Mouse (Mus musculus) left cerebral cortex, adult 8-10 months (tissue): ENCODE results near the gene Timmdc1. TPM values are rescaled to one million over a fixed set of nuclear protein-coding genes. Genes with fewer than 3 reads are reported as not detected.
"Not testable (repeated sequence)": the region's sequence is repeated elsewhere in the genome, so short reads cannot be mapped to it uniquely, and the experiment has no call there.

Experiments
- DNase-seq, 2 experiments: peaks; one replicate each; pipeline ENCODE4 v3.0.0; 2022; ENCODE audit warnings: low spot score in 2 of 2
- total RNA-seq, 4 experiments: library from RNA; stranded (reverse); gene quantifications; 2 replicates each; pipeline ENCODE4 v1.2.4; 2022

Gene Timmdc1
- total RNA-seq, 4 experiments from 2014 or later, result 24.6 to 32.1 (median 28.9) TPM

DNA sequence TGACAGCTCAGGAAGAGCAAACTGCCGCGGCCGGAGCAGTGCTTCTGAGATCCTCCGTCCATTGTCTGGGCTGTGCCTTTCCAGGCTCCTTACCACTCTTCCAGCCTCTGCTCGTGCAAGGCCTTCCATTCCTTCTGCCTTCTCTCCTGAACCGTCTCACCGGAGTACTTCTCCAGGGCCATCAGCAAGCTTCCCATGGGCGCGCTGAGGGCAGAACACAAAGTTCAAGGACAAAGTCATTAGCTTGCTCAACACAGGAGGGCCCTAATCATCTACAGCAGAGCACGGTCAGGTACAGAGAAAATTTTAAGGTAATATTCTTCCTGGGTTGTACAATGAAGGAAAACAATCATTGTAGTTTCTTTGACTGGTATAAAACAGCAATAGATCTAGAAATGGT, 20.0 kb downstream of the Timmdc1 start:
- DNase-seq, result no peak

DNA sequence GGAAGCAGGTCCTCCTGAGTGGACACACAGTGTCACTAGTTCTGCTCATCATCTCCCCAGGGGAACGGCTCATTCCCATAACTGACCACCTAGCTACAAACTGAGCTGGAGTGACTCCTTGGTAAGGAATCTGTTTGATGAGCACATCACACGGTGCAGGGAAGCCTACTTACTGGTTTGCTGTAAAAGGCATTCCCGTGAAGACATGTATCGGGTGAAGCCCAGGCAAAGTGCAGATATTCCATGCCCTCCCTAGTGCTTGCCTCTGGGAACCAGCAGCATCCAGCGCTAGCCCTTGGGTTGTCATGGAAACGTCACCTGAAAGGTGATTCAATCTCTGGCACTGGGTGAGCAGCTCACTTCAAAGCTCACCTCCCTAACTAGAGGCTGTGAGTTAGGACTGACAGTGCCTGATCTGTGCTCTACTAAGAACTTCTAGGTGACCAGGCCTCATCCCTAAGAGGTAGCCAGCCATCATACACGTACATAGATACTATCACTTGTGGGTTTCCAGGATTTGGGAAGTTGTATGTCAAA, 25.8 kb downstream of the Timmdc1 start:
- DNase-seq, result no peak

DNA sequence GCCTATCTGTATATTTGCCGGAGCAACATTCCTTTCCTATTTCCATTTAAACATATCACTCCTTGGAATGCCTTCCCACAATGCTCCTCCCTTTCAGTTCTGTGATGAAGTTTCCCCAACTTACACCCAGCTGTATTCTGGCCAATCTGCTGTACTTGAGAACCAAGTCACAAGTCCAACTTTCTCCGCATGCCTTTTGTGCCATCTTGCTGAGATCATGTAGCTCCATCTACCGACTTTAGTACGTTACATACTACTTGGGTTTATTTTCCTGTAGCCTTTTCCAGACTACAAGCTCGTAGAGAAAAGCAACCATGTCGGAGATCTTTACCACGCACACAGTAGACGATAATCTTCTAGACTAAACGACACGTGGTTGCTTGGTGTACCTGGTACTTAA, 28.6 kb downstream of the Timmdc1 start:
- no peak for DNase-seq

DNA sequence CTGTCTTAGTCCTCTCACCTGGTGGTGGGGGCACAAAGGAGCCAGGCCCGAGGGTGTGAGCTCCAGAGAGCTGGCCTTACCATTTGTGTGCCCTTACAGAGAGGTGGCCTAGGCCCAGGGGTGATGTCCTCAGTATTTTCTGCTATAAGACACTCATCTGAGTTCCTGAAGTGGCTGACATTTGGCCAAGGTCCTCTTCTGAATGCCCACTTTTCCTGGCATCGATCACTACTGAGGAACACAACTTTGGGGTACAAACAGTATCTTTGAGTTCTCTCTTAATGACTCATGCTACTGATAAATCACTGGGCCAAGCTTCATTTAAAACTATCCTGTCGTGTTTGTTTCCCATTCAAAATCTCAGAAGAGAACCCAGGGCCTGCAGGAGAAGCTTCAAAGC, 29.9 kb downstream of the Timmdc1 start:
- no peak for DNase-seq

DNA sequence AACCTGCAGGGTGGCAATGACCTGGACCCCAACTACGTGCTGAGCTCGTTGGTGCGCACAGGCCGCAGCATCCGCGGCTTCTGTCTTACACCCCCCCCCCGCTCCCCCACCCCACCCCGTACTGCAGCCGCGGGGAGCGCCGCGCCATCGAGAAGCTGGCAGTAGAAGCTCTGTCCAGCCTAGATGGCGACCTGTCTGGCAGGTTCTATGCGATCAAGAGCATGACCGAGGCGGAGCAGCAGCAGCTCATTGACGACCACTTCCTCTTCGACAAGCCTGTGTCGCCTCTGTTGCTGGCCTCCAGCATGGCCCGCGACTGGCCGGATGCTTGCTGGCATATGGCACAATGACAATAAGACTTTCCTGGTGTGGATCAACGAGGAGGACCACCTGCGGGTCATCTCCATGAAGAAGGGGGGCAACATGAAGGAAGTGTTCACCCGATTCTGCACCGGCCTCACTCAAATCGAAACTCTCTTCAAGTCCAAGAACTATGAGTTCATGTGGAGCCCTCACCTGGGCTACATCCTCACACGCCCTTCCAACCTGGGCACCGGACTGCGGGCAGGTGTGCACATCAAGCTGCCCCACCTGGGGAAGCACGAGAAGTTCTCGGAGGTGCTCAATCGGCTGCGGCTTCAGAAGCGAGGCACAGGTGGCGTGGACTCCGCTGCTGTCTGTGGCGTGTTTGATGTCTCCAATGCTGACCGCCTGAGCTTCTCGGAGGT, 38.7 kb downstream of the Timmdc1 start:
- no peak for DNase-seq

DNA sequence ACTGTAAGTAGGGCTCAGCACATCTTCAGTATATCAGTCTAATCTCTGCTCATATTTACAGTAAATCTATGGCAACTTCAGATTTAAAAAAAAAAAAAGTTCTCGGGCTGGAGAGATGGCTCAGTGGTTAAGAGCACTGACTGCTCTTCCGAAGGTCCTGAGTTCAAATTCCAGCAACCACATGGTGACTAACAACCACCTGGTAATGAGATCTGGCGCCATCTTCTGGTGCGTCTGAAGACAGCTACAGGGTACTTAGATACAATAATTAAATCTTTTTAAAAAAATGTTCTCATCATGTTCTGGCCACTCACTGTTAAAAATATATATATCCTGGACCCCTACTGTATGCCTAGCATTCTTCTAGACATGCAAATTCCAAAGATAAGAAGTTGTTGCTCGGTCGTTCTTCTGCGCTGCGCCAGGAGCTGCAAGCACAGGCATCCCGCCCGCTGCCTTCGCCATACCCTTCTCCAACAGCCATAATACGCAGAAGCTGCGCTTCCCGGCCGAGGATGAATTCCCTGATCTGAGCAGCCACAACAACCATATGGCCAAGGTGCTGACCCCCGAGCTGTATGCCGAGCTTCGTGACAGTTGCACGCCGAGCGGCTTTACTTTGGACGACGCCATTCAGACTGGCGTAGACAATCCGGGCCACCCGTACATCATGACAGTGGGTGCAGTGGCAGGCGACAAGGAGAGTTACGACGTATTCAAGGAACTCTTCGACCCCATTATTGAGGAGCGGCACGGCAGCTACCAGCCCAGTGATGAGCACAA, 39.5 kb downstream of the Timmdc1 start:
- DNase-seq, result no peak

DNA sequence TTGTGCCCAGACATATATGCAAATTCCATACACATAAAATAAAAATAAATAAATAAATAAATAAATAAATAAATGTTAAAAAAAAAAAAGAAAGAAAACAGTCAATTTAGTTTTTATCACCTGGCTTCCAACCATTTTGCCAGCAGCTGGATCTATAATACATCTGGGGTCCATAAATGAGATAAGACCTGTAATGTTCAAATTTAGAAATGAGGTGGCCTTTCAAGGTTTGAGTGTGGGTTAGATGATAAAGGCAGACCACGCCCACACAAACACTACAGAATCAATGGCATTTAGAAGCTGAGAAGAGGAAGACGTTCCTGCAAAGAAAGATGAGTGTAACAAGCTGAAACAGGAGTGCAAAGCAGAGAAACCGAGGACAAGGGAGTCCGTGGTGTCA, 41.1 kb downstream of the Timmdc1 start:
- no peak for DNase-seq

DNA sequence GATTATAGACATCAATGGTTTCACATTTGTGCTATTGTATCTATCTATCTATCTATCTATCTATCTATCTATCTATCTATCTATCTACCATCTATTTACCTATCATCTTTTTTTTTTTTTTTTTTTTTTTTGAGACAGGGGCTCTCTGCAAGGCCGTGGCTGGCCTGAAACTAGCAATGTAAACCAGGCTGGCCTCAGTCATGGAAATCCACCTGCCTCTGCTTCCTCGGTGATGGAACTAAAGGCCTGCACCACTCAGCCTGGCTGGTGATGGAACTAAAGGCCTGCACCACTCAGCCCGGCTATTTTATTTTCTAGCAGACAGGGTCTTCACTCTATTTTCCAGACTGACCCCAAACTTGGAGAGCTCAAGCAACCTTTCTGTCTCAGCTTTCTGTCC, 44.2 kb downstream of the Timmdc1 start:
- no peak for DNase-seq

DNA sequence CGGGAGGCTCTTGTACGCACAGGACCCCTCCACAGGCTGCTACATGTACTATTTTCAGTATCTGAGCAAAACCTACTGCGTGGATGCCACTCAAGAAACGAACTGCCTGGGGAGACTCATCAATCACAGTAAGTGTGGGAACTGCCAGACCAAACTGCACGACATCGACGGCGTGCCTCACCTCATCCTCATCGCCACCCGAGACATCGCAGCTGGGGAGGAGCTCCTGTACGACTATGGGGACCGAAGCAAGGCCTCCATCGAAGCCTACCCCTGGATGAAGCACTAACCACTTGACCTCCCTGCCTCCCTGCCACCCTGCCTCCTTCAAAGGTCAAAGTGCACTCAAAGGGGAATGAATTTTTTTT, 45.2 kb downstream of the Timmdc1 start:
- DNase-seq, result not testable (repeated sequence)

DNA sequence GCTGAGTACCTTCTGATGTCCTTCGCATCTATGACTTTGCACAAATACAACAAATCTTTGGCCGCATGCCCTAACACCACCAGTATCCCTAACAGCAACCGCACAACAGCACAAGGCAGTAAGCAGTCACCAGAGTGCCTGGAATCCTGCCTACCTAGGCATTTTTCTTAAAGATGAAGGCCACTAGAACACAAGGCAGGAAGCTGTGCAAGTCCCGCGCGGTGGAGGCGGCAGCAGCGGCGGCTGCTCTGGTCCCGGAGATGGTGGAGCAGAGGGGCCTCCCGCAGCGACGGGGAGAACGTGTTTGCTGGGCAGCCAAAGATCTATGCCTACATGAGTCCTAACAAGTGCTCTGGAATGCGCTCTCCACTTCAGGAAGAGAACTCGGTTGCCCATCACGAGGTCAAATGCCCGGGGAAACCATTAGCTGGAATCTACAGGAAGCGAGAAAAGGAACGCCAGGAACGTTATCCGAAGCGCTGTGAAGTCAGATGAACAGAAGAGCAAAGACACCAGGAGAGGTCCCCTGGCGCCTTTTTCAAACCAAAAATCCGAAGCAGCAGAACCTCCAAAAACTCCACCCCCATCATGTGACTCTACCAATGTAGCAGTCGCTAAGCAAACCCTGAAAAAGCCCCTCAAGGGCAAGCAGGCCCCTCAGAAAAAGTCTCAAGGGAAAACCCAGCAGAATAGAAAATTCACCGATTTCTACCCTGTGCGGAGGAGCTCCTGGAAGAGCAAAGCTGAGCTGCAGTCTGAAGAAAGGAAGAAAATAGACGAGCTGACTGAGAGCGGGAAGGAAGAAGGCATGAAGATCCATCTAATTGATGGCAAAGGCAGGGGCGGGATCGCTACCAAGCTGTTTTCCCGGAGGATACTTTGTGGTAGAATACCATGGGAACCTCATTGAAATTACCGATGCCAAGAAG, 45.9 kb downstream of the Timmdc1 start:
- peak in 1 of 2 experiments; percentile 34 for DNase-seq

DNA sequence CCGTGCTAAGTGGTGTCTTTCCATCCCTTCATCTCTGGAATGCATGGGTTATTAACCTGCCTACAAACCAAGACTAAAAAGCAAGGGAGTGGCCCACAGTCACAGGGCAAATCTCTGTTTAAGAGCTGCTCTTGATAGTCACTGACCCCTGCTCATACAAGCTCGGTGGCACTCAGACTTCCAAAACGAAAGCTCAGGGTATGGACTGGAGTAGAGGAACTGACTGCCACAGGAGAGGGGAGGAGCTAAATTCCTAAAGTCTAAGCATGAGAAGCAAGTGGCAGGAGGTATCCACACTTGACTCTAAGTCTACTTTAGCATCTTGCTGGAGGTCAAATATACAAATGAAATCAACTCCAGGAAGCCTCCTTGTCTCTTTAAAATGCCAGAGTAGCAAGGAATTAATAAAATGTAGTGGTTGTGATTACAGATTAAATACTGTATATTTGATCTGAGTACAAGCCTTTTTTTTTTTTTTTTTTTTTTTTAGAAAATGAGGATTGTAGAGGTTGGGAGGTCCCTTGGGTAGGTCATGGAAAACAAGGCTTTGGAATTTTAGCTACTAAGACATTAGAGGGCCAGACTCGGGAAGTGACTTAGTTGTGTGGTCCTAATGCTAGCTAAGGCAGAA, 46.7 kb downstream of the Timmdc1 start:
- DNase-seq, result no peak

DNA sequence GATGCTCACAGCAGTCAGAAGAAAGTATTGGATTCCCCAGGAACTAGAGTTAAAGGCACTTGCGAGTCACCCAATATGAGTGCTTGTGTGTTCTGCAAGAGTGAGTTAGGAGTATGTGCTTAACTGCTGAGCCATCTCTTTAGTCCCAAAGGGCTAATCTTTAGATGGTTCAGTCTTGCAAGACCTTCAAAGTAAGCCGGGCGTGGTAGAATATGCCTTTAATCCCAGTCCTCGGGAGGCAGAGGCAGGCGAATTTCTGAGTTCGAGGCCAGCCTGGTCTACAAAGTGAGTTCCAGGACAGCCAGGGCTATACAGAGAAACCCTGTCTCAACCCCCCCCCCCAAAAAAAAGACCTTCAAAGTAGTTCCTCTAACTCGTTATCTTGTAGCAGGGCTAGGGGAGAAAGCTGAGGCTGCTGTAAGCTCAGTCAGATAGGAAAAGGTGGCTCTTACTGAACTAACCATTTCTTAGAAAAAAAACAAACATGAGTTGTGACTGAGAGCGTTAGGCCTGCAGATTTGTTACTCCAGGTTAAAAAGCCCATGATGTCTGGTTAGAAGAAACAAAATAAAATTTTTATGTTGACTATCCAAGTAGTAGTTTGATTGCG, 47.7 kb downstream of the Timmdc1 start:
- no peak for DNase-seq

DNA sequence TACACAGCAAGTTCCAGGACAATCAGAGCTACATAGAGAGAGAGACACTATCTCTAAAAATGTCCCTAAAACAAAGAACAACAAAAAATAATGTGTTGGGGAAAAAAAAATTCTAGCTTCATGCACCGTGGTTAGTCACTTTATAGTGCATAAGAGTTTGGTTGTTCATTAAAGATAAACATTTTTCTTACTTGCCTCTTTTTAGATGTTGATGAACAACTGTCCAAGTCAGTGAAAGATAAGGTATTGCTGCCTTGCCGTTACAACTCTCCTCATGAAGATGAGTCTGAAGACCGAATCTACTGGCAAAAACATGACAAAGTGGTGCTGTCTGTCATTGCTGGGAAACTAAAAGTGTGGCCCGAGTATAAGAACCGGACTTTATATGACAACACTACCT, 48.8 kb downstream of the Timmdc1 start:
- DNase-seq, result no peak

DNA sequence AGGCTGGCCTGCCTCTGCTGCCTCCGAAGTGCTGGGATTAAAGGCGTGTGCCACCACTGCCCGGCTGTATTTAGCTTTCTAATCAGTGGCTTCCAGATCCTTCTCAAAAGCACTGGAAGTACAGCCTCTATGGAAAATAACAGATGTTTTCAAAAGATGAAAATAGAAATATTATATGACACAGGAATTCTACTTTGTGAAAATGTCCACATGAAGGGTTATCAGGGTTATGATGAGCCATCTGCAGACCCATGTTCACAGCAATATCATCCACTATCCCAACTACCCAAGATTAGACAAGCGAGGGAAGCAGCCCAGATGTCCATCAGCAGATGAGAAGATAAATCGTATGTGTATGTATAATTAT, 50.0 kb downstream of the Timmdc1 start:
- no peak for DNase-seq

DNA sequence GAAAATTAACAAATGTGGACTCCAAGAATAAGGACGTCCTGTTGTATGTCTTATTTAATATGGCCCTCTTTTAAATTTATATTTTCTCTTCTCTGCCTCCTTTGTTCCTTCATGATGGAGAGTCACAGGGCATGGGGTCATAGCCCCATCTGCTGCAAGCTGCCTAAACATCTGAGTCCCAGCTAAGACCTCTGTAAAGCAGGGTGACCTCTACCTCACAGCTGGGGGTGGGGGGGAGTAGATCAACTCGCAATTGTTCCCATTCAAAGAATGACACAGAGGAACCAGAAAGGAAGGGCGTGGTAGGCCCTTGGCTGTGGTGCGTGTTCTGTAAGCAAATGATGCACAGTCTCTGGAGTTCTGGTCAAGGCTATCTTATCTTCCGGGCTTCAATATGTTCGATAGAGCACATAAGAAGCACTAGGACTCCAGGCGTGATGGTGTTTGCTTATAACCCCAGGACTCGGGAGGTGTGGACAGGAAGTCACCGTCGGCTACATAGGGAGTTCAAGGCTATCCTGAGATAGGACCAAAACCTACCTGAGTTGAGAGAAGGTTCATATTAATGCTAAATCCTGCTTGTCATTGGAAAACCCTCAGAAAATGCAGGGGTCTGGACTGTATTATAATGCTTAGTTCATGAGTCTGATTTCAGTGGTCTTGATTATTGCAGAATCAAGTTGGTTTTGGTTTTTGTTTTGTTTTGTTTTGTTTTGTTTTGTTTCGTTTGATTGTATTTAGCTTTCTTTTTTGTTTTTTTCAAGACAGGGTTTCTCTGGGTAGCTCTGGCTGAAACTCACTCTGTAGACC, 50.6 kb downstream of the Timmdc1 start:
- no peak for DNase-seq

DNA sequence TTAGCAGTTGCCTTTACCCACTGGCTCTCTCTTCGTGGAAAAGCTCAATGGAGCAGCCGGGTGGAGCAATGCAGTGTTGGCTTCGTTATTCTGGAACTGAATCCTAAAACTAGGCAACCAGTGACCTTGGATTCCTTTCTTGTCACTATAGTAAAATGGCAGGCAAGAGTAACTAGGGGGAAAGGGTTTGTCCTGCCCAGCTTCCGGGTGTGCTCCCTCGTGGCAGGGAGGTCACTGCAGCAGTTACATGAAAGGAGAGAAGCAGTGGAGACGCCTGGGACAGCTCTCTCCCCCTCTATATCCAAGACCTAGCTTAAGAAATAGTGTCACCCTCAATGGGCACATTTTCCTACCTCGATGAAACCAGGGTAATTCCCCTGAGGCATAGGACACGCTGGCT, 53.0 kb downstream of the Timmdc1 start:
- DNase-seq, result no peak

DNA sequence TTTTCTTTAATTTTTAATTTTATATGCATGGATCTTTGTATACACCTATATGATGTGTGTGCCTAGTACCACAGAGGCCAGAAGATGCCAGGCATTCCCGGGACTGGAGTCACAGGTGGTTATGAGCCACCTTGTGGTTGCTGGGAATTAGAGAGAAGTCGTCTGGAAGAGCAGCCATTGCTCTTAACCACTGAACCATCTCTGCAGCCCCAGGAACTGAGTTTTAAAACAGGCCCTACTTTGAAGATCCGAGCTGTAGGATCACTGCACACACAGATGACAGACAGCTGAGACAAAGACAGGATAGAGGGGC, 53.8 kb downstream of the Timmdc1 start:
- no peak for DNase-seq

DNA sequence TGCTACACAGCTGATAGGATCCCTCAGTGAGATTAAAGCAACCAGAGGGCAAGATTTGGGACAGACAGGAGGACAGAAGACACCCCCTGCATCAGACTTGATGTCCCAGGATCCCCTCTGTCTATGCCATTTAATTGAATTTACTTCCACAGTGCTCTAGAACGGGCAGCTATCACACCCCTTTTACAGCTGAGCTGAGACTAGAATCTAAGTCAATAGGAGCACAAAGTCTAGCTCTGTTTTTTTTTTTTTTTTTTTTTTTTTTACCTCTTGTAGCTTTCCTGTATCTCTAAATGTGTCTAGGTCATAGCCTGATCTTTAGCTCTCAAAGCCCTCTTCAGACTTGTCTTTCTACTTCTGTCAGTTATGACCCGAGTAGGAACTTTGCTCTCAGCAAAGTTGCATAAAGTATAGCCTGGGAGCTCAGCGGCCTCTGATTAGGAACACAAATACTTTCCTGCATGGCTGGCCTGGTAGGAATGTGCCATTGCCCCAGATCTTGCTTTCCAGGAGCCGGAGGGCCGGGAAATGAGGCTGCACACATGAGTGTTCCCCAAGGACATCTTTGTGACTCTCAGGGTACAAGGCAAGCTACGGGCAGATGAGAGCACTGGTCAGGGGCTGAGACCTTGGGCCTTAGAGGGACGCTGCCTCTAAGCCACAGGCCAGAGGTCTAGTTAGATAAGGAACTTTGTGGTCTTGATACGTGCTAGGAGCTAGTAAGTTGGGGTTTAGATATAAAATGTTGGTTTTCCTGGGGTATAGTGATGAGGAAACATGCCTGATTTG, 54.4 kb downstream of the Timmdc1 start:
- no peak for DNase-seq
